Mouse (Mus musculus): ENCODE results near the gene Txn2. TPM values are rescaled to one million over a fixed set of nuclear protein-coding genes. Genes with fewer than 3 reads are reported as not detected.
A peak's percentile ranks its signal among the peaks of the same experiment; 100 is the strongest.
"Not testable (repeated sequence)": the region's sequence is repeated elsewhere in the genome, so short reads cannot be mapped to it uniquely, and the experiment has no call there.

Txn2 gene
- polyA plus RNA-seq, 1 experiment from 2014 or later: 261 TPM

- Histone ChIP-seq H3K27me3 (ENCODE audit: insufficient read depth, low read length) (no peaks in the 10 kb centered on the region), H3K4me3 (ENCODE audit: low read depth, low read length) (no peak overlapping the region), H3K4me2 (ENCODE audit: low read depth, low read length) (no peak overlapping the region), H3K9me3 (ENCODE audit: low read length) (no peaks in the 10 kb centered on the region), H3K4me1 (ENCODE audit: insufficient read depth) (peaks cover 4% of the 10 kb centered on the region; the same call in 1 of the 2 replicates), H3K9ac (replicated peaks) (no peak overlapping the region), H3K27ac (ENCODE audit: low read depth) (no peak overlapping the region), H3K36me3 (replicated peaks; ENCODE audit: insufficient read depth, low read length) (no peaks in the 10 kb centered on the region)
- DNase-seq (no peak), ATAC-seq (no peak)
- 80% methylated on average over 5 of the region's 5 CpGs for WGBS (ENCODE audit: insufficient replicate concordance)
- TF ChIP-seq CTCF (IDR thresholded peaks at IDR 0.05; ENCODE audit: low read depth) (no peak), EP300 (IDR thresholded peaks at IDR 0.05; ENCODE audit: low read depth) (no peak)
Observed at GRCm38 (mm10) chr15:77868340-77868739, 60.5 kb downstream of the Txn2 start.

GRCm38 (mm10) chr15:77867231-77867968 lies 61.4 kb downstream of the Txn2 start:
- not testable (repeated sequence) for H3K9me3 ChIP-seq (ENCODE audit: low read length); H3K36me3 ChIP-seq (replicated peaks; ENCODE audit: insufficient read depth, low read length); H3K4me1 ChIP-seq (ENCODE audit: insufficient read depth); ATAC-seq; H3K4me3 ChIP-seq (ENCODE audit: low read depth, low read length); H3K27me3 ChIP-seq (ENCODE audit: insufficient read depth, low read length); H3K9ac ChIP-seq (replicated peaks); H3K27ac ChIP-seq (ENCODE audit: low read depth); H3K4me2 ChIP-seq (ENCODE audit: low read depth, low read length); DNase-seq
- WGBS (ENCODE audit: insufficient replicate concordance): 81% methylated on average over 8 of the region's 10 CpGs

GRCm38 (mm10) chr15:77866583-77867220 lies 62.1 kb downstream of the Txn2 start:
- Histone ChIP-seq H3K4me2 (ENCODE audit: low read depth, low read length) (no peak overlapping the region), H3K4me1 (ENCODE audit: insufficient read depth) (no peaks in the 10 kb centered on the region), H3K36me3 (replicated peaks; ENCODE audit: insufficient read depth, low read length) (no peaks in the 10 kb centered on the region), H3K27me3 (ENCODE audit: insufficient read depth, low read length) (no peaks in the 10 kb centered on the region), H3K27ac (ENCODE audit: low read depth) (no peak overlapping the region), H3K9me3 (ENCODE audit: low read length) (no peaks in the 10 kb centered on the region), H3K4me3 (ENCODE audit: low read depth, low read length) (no peak overlapping the region), H3K9ac (replicated peaks) (no peak overlapping the region)
- ATAC-seq: peak; percentile 25; the same call in 1 of the 2 replicates
- DNase-seq: no peak
- no peak for TF ChIP-seq CTCF (IDR thresholded peaks at IDR 0.05; ENCODE audit: low read depth)
- 58% methylated on average over 11 of the region's 11 CpGs for WGBS (ENCODE audit: insufficient replicate concordance)

Other genes with a start within 250 kb of the Txn2 start
- gene Apol7e, start 230.1 kb downstream of the Txn2 start, polyA plus RNA-seq (2015; fragmentation: Nextera tagmentation; extraction: Ambion mirVana): 0.12 TPM in 2 replicates
- 0.51 and 0.78 TPM in 2 replicates for gene Apol9b, start 200.0 kb downstream of the Txn2 start, polyA plus RNA-seq (2015; fragmentation: Nextera tagmentation; extraction: Ambion mirVana)
- 7.7 and 9.8 TPM in 2 replicates for gene Apol8, start 172.0 kb downstream of the Txn2 start, polyA plus RNA-seq (2015; fragmentation: Nextera tagmentation; extraction: Ambion mirVana)
- 17.7 and 22.4 TPM in 2 replicates for gene Myh9, start 86.8 kb downstream of the Txn2 start, polyA plus RNA-seq (2015; fragmentation: Nextera tagmentation; extraction: Ambion mirVana)
- gene Foxred2, start 27.7 kb upstream of the Txn2 start, polyA plus RNA-seq (2015; fragmentation: Nextera tagmentation; extraction: Ambion mirVana): 0.56 and 0.71 TPM in 2 replicates
- 61.2 and 68.4 TPM in 2 replicates for gene Eif3d, start 41.8 kb upstream of the Txn2 start, polyA plus RNA-seq (2015; fragmentation: Nextera tagmentation; extraction: Ambion mirVana)
- gene Cacng2, start 191.0 kb upstream of the Txn2 start, polyA plus RNA-seq (2015; fragmentation: Nextera tagmentation; extraction: Ambion mirVana): not detected in 2 replicates
- gene Ift27, start 245.1 kb upstream of the Txn2 start, polyA plus RNA-seq (2015; fragmentation: Nextera tagmentation; extraction: Ambion mirVana): 24.4 and 25.3 TPM in 2 replicates